In genomic region chr16:14159746-14160131, GRCm38 (mm10) we compare ENCODE assay signal across 7 mouse cellular contexts. TPM values are rescaled to one million over a fixed set of nuclear protein-coding genes. Genes with fewer than 3 reads are reported as not detected.
DNase-seq lines count a peak whose midpoint lies in the region; ATAC-seq and TF ChIP-seq lines count a peak whose summit lies in the region.

No protein-coding gene starts in this region.

- peak overlapping the region; percentile 98 for H3K27ac ChIP-seq in hindbrain, embryonic 15.5 days (replicated peaks)
- H3K27ac ChIP-seq in left cerebral cortex, adult 2 months: peak overlapping the region; percentile 99

- H3K4me3 ChIP-seq in hindbrain, embryonic 15.5 days: peak overlapping the region; percentile 75
- H3K4me3 ChIP-seq in left cerebral cortex, adult 2 months: peak overlapping the region; percentile 92
- peak overlapping the region; percentile 100 for H3K4me3 ChIP-seq in megakaryocyte, embryonic 14.5 days (replicated peaks)

- H3K27me3 ChIP-seq in hindbrain, embryonic 15.5 days: no peaks in the 10 kb centered on the region
- H3K27me3 ChIP-seq in megakaryocyte, embryonic 14.5 days (replicated peaks): no peaks in the 10 kb centered on the region

- ATAC-seq in frontal cortex, adult (ENCODE audit: low TSS enrichment): peak; percentile 36
- peak; percentile 3; the same call in 1 of the 2 replicates for ATAC-seq in hindbrain, embryonic 15.5 days (ENCODE audit: low FRiP score, low read depth)

- intact Hi-C loops in left cerebral cortex, adult 2 months (cut with DNase I): loop anchor here (1.0 to 5.0 kb wide), 3 partner anchors 203 to 333 kb away; partner anchors contain the start of genes Abcc1, Mpv17l and Pdxdc1

- no peaks in the 10 kb centered on the region for H3K9me3 ChIP-seq in hindbrain, embryonic 15.5 days
- no peaks in the 10 kb centered on the region for H3K9me3 ChIP-seq in megakaryocyte, embryonic 14.5 days

- peak; percentile 36 for DNase-seq in WW6 (ENCODE audit: low read depth, low spot score)
- peak; percentile 96 for DNase-seq in cerebellum, adult 9-10 months
- peak; percentile 70 to 72 for DNase-seq in left cerebral cortex, adult 2 months (ENCODE audit: extremely low spot score in 1 of 2, low spot score in 2 of 2)
- peak; percentile 83 to 87 for DNase-seq in right cerebral cortex, postnatal 10 days (ENCODE audit: low spot score in 2 of 2)

- peak overlapping the region; percentile 64 for H3K4me2 ChIP-seq in hindbrain, embryonic 15.5 days

- peaks cover 34% of the 10 kb centered on the region for H3K4me1 ChIP-seq in hindbrain, embryonic 15.5 days (replicated peaks)
- H3K4me1 ChIP-seq in megakaryocyte, embryonic 14.5 days: peaks cover 49% of the 10 kb centered on the region

- under 1% methylated on average over 10 of the region's 10 CpGs for WGBS in hindbrain, embryonic 15.5 days

- peak; percentile 95 for TF ChIP-seq CTCF in left cerebral cortex, adult 2 months (IDR thresholded peaks at IDR 0.05)

- no peaks in the 10 kb centered on the region for H3K36me3 ChIP-seq in hindbrain, embryonic 15.5 days
- peaks cover 14% of the 10 kb centered on the region for H3K36me3 ChIP-seq in megakaryocyte, embryonic 14.5 days (replicated peaks; ENCODE audit: low read length)

- H3K9ac ChIP-seq in hindbrain, embryonic 15.5 days: peak overlapping the region; percentile 74

RNA-seq across cellular contexts. Expression of gene Nde1, which starts 3.3 kb away (rescaled TPM):
- polyA plus RNA-seq in hindbrain, embryonic 15.5 days (2015; fragmentation: Nextera tagmentation; extraction: Ambion mirVana): 33.3 and 39.7 TPM in 2 replicates
- total RNA-seq in left cerebral cortex, adult 2 months (2021): 10 to 100 TPM; 15.9 to 19.1 TPM
- 10.7 and 23.7 TPM in 2 replicates for polyA plus RNA-seq in megakaryocyte, embryonic 14.5 days (2012; ENCODE audit: insufficient read depth, low replicate concordance)

RNA-seq across cellular contexts. Expression of gene Marf1, which starts 3.4 kb away (rescaled TPM):
- polyA plus RNA-seq in hindbrain, embryonic 15.5 days (2015; fragmentation: Nextera tagmentation; extraction: Ambion mirVana): 14.3 and 15.5 TPM in 2 replicates
- total RNA-seq in left cerebral cortex, adult 2 months (2021): 100 to 1,000 TPM; 162 TPM
- polyA plus RNA-seq in megakaryocyte, embryonic 14.5 days (2012; ENCODE audit: insufficient read depth, low replicate concordance): 0.70 and 1.1 TPM in 2 replicates

Comparison
In these comparisons a context has a peak if more than half of its experiments do, and no peak if none do; other contexts are left out.
1. Peak in every context shown above with its lines: DNase-seq, ATAC-seq, H3K4me3 ChIP-seq and H3K27ac ChIP-seq.
2. DNase-seq: peak in every context shown above with its lines; median percentile 96 in cerebellum, adult 9-10 months; 85 in right cerebral cortex, postnatal 10 days; 71 in left cerebral cortex, adult 2 months; 36 in WW6.